Mouse (Mus musculus) heart, embryonic 10.5 days (tissue): ENCODE data around the gene Lztfl1. TPM values are rescaled to one million over a fixed set of nuclear protein-coding genes. Genes with fewer than 3 reads are reported as not detected.
"Not testable (repeated sequence)": the region's sequence is repeated elsewhere in the genome, so short reads cannot be mapped to it uniquely, and the experiment has no call there.

ENCODE experiments used
- DNase-seq: peaks from one replicate; pipeline ENCODE4 v3.0.0-alpha.2; 2017; ENCODE audit warnings: low spot score
- H3K27ac ChIP-seq: fragments of 300-500 bp; sonication (generic); 2 replicates; pipeline ENCODE4 v1.5.1; 2016; ENCODE audit warnings: mild to moderate bottlenecking
- H3K27me3 ChIP-seq: fragments of 300-500 bp; sonication (generic); 2 replicates; pipeline ENCODE4 v1.6.1; 2016; ENCODE audit warnings: mild to moderate bottlenecking; ENCODE audit not compliant: poor library complexity, insufficient read depth, severe bottlenecking
- H3K36me3 ChIP-seq: fragments of 300-500 bp; sonication (generic); 2 replicates; pipeline ENCODE4 v1.6.1; 2016; ENCODE audit warnings: mild to moderate bottlenecking, moderate library complexity
- H3K4me1 ChIP-seq: fragments of 300-500 bp; sonication (generic); 2 replicates; pipeline ENCODE4 v1.6.1; 2016; ENCODE audit warnings: mild to moderate bottlenecking
- H3K4me3 ChIP-seq: fragments of 300-500 bp; sonication (generic); 2 replicates; pipeline ENCODE4 v1.5.1; 2016; ENCODE audit warnings: mild to moderate bottlenecking, moderate library complexity
- H3K9me3 ChIP-seq: fragments of 300-500 bp; sonication (generic); 2 replicates; pipeline ENCODE4 v1.6.1; 2016; ENCODE audit warnings: mild to moderate bottlenecking, moderate library complexity
- WGBS: fragments of 180-500 bp; shearing (Covaris S2); methylation state at CpG from one replicate; pipeline ENCODE4 v1.1.7; 2016; 5-methylcytosine and 5-hydroxymethylcytosine counted together
- polyA plus RNA-seq: library from polyadenylated mRNA; unstranded; fragments of >200 nt; fragmentation: Nextera tagmentation; extraction: Ambion mirVana; gene quantifications from 2 replicates; pipeline ENCODE4 v1.2.1, GENCODE M21; 2016

Gene Lztfl1
- polyA plus RNA-seq, 1 experiment from 2014 or later = 28.4 TPM

- not testable (repeated sequence) for H3K27me3 ChIP-seq, H3K36me3 ChIP-seq, H3K27ac ChIP-seq, H3K9me3 ChIP-seq, H3K4me3 ChIP-seq, H3K4me1 ChIP-seq, DNase-seq
- WGBS = 85% methylated on average over 18 of the region's 18 CpGs
Observed at GRCm38 (mm10) chr9:123659986-123660676, 57.4 kb downstream of the Lztfl1 start.

GRCm38 (mm10) chr9:123658981-123659380 lies 58.5 kb downstream of the Lztfl1 start:
- H3K27me3 ChIP-seq = 0 out of 2 replicates have a peak, but pooled peaks cover 6% of the 10 kb centered on the region
- no peaks in the 10 kb centered on the region for H3K9me3 ChIP-seq
- H3K4me1 ChIP-seq = no peaks in the 10 kb centered on the region
- H3K4me3 ChIP-seq = no peak overlapping the region
- H3K27ac ChIP-seq = no peak overlapping the region
- no peak for DNase-seq
- H3K36me3 ChIP-seq = no peaks in the 10 kb centered on the region

- Histone ChIP-seq H3K4me1 (no peaks in the 10 kb centered on the region), H3K36me3 (no peaks in the 10 kb centered on the region), H3K27ac (no peak overlapping the region), H3K9me3 (no peaks in the 10 kb centered on the region), H3K27me3 (no peaks in the 10 kb centered on the region), H3K4me3 (no peak overlapping the region)
- WGBS = 86% methylated on average over 3 of the region's 3 CpGs
- DNase-seq = no peak
Observed at GRCm38 (mm10) chr9:123657457-123657856, 60.0 kb downstream of the Lztfl1 start.

- no peak overlapping the region for H3K27ac ChIP-seq
- H3K4me3 ChIP-seq = no peak overlapping the region
- no peaks in the 10 kb centered on the region for H3K9me3 ChIP-seq
- DNase-seq = no peak
- no peaks in the 10 kb centered on the region for H3K27me3 ChIP-seq
- H3K36me3 ChIP-seq = no peaks in the 10 kb centered on the region
- 49% methylated on average over 4 of the region's 4 CpGs for WGBS
- no peaks in the 10 kb centered on the region for H3K4me1 ChIP-seq
Observed at GRCm38 (mm10) chr9:123651369-123651768, 66.1 kb downstream of the Lztfl1 start.

- Histone ChIP-seq H3K4me1 (no peaks in the 10 kb centered on the region), H3K36me3 (no peaks in the 10 kb centered on the region), H3K4me3 (no peak overlapping the region), H3K27me3 (no peaks in the 10 kb centered on the region), H3K9me3 (no peaks in the 10 kb centered on the region), H3K27ac (no peak overlapping the region)
- DNase-seq = no peak
- WGBS = 67% methylated on average over 2 of the region's 2 CpGs
Observed at GRCm38 (mm10) chr9:123649785-123650511, 67.5 kb downstream of the Lztfl1 start.

Other genes starting within 250 kb of the Lztfl1 start
- gene Limd1, start 239.0 kb downstream of the Lztfl1 start, polyA plus RNA-seq = 39.0 and 39.2 TPM in 2 replicates
- gene Sacm1l, start 187.9 kb downstream of the Lztfl1 start, polyA plus RNA-seq = 42.6 and 48.6 TPM in 2 replicates
- gene Slc6a20b, start 85.1 kb downstream of the Lztfl1 start, polyA plus RNA-seq = 0.16 and 0.35 TPM in 2 replicates
- gene Ccr9, start 39.3 kb downstream of the Lztfl1 start, polyA plus RNA-seq = not detected in 2 replicates
- gene Slc6a20a, start 38.8 kb downstream of the Lztfl1 start, polyA plus RNA-seq = not detected in 2 replicates
- 0.09 and 0.26 TPM in 2 replicates for gene Cxcr6, start 88.8 kb upstream of the Lztfl1 start, polyA plus RNA-seq
- 20.5 and 31.8 TPM in 2 replicates for gene Fyco1, start 134.2 kb upstream of the Lztfl1 start, polyA plus RNA-seq
- 0.06 TPM in 1 of 2 replicates, not detected in the other for gene Xcr1, start 144.3 kb upstream of the Lztfl1 start, polyA plus RNA-seq